Mouse (Mus musculus) ovary, postnatal 14 days (tissue): Measurements from ENCODE around the gene Hnrnpul1.

Experiments
- DNase-seq: peaks from one replicate; pipeline ENCODE4 v3.0.0; 2022; ENCODE audit warnings: low spot score

Gene Hnrnpul1

DNA sequence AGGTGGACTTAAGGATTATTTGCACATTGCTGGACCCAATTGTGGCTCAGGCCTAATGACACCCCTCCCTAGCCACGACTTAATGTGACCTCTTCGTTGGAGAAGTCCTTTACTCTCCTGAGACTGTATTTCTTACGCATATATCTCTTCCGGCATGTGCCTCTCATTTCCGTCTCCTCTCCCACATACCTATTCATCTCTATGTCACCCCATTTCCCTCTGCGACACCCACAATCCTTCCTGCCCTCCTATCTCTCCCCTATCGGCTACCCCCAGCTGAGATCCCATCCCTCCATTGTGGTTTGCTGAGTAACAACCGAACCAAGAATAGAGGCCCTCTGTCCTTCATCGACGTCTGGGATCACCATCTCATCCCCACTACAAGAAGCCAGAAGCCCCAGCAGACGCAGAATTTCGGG is 64.9 kb downstream of the Hnrnpul1 start:
- DNase-seq = no peak

DNA sequence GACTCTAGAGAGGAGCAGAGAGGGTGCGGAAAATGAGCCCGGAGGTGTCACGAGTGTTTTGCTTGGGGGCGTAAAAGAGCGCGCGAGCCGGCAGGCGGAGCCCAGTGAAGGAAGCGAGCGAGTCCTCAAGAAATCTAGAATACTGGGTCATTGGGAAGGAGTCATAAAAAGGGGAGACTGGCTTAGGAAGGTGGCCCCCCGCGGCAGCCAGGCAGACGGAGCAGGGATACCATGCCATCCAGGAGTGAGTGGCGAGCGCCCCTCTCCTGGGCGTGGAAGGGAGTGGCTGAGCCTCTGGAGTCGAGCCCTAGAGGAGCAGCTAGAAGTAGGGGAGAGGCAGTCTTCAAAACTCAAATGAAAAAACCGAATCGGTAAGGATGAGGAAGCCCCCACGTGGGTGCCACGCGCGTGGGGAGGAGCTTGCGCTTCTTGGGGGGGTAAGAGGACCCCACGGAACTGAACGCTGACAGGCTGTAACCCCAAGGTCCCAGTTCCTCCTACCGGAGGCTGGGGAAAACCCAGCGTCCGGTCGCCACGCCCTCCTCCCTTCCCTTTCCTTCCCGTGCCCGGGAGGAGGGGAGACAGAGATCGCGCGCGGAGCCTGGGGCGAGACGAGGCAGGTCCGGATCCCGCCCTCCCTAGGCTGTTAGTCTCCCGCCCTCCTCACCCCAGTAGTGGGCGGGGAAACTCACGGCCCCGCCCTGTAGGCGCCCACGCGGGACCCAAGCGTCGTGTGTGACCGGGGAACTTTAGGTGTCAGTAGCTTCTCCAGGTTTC is 65.6 kb downstream of the Hnrnpul1 start:
- DNase-seq = no peak

DNA sequence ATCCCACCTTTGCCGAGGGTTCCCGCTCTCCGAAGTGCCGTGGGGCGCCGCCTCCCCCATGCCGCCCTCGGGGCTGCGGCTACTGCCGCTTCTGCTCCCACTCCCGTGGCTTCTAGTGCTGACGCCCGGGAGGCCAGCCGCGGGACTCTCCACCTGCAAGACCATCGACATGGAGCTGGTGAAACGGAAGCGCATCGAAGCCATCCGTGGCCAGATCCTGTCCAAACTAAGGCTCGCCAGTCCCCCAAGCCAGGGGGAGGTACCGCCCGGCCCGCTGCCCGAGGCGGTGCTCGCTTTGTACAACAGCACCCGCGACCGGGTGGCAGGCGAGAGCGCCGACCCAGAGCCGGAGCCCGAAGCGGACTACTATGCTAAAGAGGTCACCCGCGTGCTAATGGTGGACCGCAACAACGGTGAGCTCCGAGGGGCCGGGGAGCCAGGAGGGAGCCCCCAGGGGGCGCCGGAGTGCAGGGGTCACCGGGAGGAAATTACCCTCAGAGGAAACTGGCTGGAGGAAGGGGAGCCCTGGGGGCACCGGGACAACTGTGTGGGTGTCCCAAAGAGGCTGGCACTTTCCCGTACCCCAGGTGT is 66.7 kb downstream of the Hnrnpul1 start:
- no peak for DNase-seq

DNA sequence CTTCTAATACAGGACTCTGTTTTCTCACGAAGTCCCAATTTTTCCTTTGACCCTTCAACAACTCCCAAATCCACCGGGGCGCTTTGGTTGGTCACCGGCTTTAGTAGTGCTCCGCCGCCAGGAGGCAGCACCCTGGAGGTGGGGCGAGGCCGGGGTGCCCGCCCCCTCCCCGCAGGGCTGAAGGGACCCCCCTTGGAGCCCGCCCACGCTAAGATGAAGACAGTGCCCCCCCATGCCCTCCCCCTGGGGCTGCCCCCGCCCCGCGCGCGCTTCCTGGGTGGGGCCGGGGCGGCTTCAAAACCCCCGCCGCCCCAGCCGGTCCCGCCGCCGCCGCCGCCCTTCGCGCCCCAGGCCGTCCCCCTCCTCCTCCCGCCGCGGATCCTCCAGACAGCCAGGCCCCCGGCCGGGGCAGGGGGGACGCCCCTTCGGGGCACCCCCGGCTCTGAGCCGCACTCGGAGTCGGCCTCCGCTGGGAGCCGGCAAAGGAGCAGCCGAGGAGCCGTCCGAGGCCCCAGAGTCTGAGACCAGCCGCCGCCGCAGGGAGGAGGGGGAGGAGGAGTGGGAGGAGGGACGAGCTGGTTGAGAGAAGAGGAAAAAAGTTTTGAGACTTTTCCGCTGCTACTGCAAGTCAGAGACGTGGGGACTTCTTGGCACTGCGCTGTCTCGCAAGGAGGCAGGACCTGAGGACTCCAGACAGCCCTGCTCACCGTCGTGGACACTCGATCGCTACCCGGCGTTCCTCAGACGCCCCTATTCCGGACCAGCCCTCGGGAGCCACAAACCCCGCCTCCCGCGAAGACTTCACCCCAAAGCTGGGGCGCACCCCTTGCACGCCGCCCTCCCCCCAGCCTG is 67.7 kb downstream of the Hnrnpul1 start, which contains the start of gene Tgfb1:
Gene Tgfb1 (plus strand): TSS at position 323 of the 852 bp plus-strand sequence.
- peak; percentile 58 for DNase-seq

DNA sequence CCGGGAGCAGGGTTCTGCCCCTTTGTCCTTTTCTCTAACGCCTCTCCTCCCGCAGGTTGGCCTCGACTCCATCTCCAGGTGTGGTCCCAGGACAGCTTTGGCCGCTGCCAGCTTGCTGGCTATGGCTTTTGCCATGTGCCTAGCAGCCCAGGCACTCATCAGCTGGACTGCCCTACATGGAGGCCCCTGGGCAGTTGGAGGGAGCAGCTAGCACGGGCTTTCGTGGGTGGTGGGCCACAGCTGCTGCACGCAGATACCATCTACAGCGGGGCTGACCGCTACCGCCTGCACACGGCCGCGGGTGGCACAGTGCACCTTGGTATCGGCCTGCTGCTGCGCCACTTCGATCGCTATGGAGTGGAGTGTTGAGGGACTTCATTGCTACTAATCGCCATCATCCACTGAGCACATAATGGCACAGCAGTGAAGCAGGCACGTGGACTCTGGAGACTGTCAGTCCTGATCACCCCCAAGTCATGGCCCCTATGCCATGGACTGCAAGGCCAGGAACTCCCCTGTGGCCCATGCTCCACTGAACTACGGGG is 68.6 kb downstream of the Hnrnpul1 start:
- no peak for DNase-seq

DNA sequence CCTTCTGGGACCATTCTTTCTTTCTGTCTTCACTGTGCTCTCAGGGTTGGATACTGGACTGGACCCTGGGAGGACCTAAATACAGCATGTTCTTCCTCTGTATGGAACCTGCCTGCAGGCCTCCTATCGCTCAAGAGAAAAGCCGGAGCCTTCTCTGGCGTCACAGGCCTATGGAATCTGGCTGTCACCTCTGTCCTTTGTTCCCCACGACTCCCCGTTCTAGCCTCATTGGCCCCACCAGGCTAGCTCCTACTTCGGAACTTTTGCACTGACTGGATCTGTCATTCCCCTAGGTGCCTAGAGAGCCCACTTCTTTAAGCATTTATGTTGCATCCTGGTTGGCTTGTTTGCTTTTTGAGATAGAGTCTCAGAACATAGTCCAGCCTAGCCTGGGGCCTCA is 69.9 kb downstream of the Hnrnpul1 start:
- DNase-seq = no peak

DNA sequence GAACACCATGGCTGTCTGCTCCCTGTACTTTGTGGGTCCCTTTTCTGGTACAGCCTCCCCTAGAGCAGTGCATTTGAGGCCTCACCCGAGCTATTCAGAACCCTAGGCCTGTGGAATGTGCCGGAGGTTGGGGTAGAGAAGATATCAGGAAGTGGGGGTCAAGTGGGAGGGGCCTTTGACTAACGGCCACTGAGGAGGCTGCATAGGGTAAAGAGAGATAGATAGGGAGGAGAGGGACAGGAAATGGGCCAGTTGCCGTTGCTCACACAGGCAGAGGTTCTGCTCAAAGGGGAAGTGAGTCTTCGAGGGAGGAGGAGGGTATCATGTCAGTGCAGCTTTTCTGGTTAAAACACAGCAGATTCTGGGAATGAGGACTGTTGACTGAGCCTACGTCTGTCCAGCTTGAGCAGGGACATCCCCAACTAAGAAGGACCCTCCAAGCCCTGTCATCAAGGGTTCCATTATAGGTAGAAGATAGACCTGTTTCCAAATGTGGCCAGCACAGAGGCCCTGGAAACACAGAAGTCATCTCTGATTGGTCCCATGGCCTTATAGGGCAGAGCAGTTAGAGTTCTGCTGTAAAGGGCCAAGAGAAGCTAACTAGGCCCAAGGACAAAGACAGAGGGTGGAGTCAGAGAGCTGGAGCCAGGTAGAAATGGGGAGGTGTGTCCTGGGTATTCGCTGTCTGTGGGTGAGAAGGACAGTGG is 70.9 kb downstream of the Hnrnpul1 start:
- no peak for DNase-seq

DNA sequence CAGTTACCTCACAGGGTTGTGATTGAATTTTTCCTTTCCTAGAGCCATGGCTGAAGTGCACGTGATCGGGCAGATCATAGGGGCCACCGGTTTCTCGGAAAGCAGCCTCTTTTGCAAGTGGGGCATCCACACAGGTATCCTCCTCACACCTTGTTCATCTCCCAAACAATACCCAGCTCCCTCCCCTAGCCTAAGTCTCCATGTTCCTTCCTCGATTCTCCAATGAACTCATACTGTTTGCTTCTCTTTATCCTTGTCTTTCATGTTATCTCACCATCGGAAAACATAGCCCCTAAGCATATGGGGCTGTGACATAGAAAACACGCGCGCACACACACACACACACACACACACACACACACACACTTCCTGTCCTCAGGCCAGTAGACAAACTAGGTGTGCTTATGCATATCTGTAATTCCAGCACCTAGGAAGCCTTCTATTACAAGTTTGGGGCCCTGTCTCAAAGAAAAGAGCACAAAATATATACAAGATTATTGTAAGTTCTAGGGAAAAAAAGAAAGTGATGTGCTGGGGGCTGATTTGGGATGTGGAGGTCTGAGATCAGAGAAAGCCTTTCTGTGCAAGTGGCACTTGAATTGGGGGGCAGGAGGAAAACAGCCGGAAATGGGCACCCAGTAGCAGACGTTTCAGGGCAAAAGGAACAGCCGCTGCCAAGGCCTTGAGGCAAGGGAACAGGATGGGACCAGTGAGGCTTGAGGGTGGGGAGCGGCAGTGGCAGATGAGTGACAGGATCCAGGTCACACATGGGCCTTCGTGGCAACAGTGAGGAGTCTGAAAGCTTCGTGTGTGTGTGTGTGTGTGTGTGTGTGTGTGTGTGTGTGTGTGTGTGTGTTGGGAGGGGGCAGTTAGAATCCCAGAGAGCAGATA is 73.0 kb downstream of the Hnrnpul1 start:
- DNase-seq = no peak

DNA sequence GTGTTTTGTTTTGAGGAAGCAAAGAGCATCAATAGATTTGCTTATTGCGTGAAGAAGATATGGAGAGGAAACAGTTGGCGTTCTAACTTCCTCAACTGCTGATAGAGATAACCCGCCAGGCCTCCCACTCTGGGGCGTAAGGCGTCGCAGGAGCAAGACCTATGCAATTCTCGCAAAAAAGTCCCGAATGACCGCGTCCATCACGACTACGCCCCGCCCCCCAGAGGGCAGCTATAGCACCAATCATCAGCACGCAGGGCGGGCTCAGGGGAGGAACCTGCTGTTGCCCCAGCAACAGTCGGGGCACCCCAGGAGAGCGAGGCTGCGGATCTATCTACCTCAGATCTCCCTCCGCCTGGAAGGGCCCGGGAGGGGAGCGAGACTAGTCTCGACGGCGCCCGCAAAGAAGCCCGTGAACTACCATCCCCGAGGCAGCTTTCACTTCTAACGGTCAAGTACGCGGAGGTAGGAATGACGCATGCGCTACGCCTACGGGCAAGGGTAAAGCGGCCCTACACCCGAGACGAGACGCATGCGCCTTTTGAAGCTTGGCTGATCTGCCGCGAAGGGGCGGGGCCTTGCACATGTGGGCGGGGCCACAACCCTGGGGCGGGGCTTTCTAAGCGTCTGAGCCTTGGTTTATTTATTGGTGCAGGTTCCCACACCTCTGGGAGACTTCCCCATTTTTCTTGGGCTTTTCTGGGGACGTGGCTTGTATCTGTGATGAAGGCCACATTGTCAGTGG is 73.9 kb downstream of the Hnrnpul1 start, which contains the start of gene B9d2:
Gene B9d2 (plus strand): TSS at position 267 of the 745 bp plus-strand sequence.
- DNase-seq = peak; percentile 96

DNA sequence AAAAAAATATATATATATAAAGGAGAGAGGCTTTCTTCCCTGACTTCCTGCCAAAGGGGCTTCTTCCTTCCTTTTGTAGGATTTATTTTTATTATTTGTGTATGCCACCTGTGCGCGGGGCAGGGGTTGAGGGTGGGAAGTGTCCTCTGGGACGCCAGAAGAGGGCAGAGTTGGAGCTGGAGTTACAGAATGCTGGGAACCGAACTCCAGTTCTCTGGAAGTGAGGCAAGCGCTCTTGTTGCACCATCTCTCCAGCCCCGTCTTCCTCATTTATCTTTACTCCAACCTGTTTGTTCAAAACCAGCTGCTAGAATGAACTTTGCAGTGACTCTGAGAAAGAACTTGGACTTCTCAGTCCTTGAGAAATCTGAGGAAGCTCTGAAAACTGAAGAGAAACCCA is 74.6 kb downstream of the Hnrnpul1 start:
- no peak for DNase-seq

DNA sequence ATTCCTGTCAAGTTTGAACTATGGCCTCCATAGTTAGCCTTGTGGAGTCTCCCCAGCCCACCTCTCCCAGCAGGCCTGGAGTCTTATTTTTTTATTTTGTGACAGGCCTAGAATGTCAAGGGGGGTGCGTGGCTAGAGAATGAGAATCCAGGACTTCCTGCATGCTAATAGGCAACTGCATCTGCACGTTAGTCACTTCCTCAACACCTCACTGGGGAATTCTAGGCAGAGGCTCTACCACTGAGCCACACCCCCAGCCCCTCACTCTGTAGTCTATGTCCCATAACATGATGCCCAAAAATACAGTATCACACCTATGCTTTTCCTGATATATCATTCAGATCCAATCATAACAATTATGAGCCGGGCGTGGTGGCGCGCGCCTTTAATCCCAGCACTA is 77.5 kb downstream of the Hnrnpul1 start:
- no peak for DNase-seq

DNA sequence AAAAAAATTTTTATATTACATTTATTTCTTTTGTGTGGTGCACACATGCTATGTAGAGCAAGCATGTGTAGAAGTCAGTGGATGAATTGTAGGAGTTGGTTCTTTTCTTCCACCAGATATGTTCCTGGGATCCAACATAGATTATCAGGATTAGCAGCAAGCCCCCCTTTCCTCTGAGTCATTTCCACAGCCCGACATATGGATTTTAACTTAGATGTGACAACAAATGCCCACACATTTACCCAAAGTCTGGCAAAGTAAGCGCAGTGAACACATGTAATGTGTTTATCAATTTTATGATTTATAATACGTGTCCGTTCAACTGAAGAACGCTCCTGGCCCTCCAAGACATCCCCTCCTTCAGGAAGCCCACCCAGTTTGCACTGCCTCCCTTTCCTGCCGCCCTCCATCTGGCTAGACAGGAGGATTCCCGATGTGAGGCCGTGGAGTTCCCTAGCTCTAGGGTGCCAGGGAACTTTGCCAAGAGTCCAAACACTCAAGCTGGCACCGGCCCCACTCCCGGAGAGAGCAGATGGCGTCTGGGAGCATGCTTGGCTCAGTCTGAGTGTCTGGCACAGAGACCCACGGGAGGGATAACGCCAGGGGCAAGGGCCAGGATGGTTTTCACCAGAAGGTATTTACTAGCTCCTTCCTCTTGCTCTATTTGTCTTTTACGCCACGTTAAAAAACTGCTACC is 78.3 kb downstream of the Hnrnpul1 start:
- peak; percentile 64 for DNase-seq

DNA sequence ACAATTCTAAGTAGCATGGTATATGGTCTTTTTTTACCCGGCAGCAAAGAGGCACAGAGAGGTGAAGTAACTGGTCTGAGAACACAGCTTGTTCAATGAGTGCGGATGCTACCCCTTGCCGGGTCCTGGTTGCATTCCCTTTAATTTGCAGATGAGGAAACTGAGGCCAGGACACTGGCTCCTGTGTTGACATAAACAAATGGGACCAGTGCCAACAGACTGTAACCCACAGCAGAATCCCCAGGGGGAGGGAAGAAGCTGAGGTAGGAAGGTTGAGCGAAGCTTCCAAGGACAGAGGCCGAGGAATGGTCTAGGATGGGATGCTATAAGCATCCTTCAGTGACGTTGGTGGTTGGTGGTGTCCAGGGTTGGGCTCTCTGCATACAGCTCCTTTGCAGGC is 79.2 kb downstream of the Hnrnpul1 start:
- DNase-seq = no peak

DNA sequence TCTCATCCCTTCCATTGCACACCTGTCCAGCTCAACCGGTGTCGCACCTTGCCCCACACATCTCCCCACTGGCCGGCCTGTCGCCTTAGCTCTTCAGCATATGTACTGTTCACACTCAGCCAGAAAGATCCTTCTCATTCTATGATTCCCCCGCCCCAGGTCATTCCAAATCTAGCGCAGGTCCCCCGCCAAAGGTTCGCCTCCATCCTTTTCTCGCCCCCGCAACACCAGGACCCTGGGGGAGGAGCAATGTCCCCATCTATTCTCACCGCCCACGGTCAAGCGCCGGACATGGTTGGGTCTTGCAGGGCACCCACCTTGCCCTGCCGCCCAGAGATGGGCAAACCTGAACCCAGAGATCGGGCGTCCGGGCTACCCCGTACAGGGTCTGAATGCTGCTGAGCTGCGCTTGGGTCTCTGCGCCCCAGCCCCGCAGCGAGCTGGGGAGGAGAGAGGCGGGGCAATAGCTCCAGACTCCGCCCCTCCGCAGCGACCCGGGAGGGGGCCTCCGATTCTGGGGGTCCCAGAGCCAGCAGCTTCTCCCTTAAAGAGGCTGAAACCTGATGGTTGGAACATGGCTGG is 79.7 kb downstream of the Hnrnpul1 start, which contains the start of gene Tmem91:
Gene Tmem91 (minus strand): TSS at position 448 of the 582 bp plus-strand sequence.
- no peak for DNase-seq

DNA sequence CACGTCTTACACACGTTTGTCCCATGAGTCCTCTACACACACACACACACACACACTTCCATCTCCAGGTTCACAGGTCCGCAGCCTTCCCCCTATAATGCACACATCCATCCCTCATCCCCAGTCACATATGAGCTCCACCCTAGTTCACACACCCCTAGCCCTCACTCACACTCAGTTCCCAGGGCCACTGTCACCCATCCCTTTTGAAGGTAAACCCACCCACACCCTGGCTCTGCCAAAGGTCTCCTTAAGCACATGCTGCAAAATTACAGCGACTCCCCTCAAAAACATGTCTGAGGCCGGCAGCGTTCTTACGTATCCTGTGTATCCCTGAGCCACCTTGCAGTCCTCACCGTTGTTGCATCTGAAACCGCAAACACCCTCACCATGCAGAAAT is 80.3 kb downstream of the Hnrnpul1 start:
- no peak for DNase-seq

DNA sequence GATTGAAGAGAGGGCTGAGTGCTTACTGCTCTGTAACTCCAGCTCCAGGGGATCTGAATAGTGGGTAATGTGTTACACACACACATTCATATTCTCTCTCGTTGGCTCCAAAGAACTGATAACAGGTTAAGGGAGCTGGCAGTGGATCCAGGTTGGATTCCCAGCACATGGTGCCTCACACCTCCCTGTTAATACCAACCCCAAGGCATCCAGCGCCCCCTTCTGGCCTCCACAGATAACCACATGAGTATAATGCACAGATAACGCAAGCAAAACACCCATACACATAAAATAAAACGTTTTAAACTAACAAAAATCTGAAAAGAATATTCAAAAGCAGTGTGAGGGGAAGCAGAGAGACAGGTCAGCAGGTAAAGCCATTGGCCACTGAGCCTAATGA is 82.1 kb downstream of the Hnrnpul1 start:
- DNase-seq = no peak

DNA sequence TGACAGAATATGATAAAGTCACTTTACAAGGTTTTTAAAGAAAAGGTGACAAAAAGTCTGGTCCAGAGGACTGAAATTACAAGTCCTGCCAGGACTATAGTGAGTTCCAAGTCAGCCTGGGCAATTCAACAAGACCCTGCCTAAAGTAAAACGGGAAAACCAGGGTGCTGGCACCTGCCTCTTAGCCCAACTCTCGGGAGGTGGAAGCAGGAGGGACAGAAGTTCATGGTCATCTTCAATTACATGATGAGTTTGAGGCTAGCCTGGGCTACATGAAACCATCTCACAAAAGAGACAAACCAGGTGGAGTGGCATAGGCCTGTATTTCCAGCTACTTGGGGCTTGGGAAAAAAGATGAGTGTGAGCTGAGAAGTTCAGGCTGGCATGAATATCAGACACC is 82.9 kb downstream of the Hnrnpul1 start:
- no peak for DNase-seq
